Mouse (Mus musculus) embryo, embryonic 10.5 days (tissue): ENCODE data around the gene Adprm.
"Not testable (repeated sequence)": the region's sequence is repeated elsewhere in the genome, so short reads cannot be mapped to it uniquely, and the experiment has no call there.

Experiments used
- DNase-seq: peaks from one replicate; pipeline ENCODE4 v3.0.0-alpha.2; 2015; ENCODE audit warnings: low spot score

Gene Adprm

DNA sequence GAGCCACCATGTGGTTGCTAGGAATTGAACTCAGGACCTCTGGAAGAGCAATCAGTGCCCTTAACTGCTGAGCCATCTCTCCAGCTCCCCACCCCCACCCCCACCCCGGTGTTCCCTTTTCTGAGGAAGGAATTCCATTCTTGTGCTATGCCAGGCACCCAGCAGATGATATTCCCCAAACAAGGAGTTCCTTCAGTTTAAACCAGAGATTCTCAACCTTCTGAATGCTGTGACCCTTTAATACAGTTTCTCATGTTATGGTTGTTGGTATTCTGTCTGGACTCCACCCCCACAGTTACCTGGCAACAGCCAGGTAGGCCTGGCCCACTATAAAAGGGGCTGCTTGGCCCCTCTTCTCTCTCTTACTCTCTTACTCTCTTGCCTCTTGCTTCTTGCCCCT lies 29.2 kb downstream of the Adprm start:
- DNase-seq: not testable (repeated sequence)

DNA sequence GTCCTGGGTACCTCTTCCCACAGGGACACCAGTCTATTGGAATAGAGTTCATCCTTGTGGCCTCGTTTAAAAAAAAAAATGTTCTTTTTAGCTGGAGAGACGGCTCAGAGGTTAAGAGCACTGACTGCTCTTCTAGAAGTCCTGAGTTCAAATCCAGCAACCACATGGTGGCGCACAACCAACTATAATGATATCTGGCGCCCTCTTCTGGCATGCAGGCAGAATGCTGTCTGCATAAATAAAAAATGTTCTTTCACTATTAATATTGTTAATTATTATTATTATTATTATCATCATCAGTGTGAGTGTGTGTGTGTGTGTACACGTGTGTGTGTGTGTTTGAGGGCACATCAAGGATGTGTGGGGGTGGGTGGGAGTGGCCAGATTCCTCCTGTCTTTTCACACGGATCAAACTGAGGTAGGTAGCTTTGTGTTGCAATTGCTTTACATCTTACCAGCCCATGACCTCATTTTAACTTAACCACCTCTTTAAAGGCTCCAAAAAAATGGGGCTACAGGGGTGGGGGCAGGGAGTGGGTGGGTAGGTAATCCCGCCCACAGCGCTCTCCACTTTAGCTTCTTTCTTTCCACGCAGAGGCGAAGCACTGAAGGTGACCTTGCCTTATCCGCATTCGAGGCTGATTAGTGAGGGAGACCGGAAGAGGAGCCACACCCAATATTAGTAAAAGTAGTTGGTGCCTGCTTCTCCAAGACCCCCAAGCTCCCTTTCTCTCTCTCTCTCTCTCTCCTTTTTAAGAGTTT lies 29.9 kb downstream of the Adprm start:
- no peak for DNase-seq

DNA sequence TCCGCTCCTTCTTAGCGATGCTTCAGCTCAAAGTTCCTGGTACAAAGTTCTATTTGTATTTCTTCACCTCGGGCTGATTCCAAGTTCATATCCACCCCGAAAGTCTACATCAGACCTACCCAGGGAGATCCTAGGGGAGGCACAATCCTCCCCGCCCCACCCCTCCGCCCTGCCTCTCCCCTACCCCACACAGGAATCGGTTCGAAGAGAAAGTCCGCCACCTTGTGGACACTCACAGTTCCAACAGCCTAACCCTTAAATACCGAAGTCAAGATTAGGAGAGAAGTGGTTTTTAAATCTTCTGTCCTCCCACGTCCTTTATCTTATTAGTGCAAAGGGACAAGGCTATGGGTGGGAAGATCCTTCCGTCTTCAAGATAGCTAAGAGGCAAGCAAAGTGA lies 31.4 kb downstream of the Adprm start:
- DNase-seq: peak; percentile 86

DNA sequence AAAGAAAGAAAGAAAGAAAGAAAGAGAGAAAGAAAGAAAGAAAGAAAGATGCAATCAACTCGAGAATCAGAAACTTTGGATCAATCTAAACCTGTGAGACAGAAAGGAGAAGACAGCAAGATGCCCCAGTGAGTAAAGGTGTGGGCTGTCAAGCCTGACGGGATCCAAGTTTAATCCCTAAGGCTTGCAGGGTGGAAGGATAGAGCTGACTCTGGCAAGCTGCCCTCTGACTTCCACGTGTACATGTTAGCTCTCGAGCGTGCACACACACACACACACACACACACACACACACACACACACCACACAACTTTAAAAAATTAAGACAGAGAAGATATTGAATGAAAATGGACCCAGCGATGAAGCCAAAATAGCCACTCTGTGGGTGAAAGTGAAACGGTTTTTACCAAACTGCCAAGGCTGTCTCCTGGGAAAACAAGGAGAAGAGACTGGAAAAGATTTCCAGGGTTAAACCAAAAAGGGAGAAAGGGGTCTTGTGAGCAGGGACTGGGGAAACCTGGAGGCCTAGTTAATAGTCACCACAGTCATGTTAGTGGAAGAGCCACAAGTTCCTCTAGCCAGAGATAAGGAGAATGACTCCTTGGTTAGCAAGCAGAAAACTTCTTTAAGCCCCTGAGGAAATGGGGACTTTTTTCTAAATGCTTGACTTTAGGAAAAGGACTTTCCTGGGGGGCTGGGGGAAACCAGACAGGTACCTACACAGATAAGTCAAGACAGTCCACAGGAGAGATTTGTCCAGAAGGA lies 32.5 kb downstream of the Adprm start:
- no peak for DNase-seq

DNA sequence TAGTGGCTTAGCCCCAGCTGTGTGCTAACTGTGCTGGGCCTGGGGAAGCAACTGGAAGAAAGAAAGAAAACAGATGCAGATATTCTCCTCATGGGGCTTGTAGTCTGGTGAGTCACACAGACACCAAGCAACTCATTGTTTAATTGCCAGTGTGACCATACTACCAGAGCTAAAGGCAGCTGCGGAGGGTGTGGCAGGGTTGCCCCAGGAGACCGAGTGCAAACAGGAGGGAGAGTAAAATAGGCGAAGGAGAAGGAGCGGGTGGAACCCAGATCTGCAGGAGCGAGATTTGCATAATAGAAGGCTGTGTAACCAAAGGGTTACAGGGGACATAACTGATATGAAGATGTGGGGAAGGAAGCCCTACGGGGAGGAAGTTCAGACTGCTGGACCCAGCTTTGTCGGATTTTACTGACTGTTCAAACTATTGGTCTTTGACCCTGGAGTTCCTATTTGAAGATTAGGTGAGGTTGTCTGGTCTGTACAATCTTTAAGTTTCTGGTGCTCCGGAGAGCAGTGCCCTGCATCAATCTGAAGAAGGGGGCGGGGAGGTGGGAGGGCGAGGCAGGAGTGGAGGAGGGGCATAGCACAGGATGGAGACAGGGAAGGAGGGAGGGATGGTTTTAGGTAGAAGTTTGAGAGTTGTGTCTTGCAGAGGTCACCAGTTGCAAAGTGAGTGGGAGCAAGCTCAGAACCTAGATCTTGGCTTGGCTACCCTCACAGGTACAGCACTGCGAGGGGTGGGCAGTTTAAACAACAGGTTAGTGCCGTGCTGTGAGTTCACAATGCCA lies 34.4 kb downstream of the Adprm start:
- DNase-seq: peak; percentile 53

DNA sequence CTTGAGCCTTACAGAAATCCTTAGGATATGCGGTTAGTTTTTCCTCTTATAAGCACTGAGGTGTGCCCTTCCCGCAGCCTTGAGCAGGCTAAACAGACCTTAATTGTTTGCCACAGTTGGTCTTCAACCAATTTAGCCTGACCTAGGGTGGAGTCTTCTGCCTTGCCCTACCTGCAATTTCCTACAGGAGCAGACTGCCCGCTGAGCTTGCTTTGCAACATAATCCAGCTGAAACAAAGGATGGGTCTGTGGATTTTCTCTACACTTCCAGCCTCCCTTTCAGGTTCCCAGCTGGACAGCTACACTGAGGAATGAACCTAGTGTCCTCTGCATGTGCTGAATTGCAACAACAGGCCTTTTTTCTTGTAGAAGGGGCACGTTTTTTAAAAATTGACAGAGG lies 40.8 kb downstream of the Adprm start:
- DNase-seq: no peak

DNA sequence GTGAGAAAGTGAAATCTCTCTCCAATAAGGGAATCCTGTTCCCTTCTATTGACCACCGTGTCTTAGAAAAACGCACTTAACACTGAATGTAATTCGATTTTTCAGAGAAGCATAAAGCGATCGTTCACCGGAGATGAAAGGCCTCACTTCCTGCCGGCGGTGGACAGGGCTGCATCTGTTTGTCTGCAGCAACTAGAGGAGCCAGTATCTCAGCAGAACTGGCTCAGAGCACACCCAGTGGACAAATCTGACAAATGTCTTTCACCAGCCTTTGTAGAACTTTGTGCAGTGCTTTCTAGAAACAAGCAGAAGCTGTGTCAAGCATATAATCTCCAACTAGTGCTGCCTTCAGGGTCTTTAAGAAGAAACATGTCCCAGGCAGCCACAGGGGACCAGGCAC lies 42.0 kb downstream of the Adprm start:
- peak; percentile 66 for DNase-seq

DNA sequence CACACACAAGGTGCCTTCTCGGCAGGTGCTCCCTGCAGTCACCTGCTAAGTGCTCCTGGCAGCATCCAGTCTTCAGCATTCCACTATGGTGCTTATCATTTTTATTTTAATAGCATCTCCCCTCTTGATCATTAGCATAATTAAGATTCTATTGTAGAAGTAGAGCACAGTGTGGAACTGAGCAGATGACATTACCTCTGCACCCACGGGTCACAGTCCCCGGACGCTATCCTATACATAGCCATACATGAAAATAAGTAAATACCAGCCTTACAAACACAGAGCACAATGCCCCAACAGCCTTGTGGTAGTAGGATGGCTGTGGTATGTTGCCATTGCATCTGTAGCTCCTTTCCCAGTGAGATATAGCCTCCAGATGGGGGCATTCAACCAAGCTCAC lies 43.9 kb downstream of the Adprm start:
- no peak for DNase-seq

DNA sequence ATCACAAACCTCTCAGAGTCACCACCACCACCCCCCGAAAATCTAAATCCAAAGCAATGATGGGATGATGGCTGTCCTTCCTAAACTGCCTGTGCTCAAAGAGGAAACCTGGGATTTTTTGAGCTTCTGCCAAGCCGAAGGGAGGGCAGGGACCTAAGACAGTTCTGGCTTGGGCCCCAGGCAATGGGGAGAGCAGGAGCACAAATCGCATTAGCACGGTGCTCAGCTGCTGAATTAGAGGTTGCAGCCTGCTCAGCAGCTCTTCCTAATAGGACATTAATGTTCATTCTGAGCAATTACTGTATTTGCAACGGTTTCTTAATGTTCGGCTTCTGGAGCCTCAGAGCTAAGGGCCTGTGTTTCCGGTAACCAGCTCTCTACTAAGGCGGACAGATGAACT lies 44.4 kb downstream of the Adprm start:
- DNase-seq: no peak

DNA sequence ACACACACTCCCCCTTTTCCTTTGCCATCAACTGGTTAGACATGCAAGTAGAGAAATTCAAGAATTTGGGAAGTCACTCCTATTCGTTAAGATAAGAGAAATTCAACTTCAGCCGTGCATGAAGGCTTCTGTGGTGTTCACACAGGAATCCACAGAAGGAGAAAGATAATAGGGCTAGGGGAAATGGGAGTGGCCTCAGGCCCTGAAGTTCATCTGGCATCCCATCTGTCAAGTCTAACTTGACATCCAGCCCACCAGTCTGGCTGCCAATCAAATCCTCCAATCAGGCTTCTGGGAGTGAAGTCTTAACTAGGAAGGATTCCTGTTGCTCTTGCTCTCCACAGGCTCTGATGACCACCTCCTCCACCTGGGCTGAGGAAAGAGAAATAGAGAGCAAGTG lies 49.5 kb downstream of the Adprm start:
- DNase-seq: no peak

DNA sequence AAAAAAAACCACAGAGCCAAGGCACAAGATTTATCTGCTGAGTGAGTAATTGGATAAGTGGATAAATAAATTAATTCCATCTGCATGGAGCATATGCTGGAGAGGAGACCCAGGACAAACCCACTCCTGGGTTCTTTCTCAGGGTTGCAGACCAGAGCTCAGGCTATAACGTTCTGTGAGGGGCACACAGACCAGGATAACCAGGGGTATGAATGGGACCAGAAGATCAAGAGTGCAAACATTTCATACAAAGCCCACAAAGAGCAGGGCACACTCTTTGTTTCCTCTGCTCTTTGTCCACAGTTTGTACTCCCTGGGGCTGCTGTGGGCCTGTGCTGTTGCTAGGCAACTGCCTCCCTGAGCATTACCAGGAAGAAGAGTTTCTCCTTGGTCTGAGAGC lies 50.7 kb downstream of the Adprm start:
- peak; percentile 72 for DNase-seq

DNA sequence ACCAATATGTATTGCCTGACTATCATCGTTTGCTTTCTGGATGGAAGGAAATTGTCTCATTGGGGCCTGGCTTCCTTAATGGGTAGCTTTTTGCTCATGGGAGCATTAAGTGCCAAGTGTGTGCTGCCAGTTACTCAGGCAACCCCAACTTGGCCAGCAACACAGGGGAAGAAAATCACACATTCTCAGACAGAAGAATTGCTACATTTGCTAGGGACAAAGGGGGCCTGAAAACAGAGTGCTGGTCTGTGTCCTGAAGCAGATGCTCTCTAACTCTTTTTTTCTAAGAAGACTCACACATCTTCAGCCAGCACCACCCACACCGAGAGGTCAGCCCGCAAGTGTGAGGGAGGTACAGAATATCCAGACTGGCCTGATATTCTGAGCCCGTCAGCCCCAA lies 51.7 kb downstream of the Adprm start:
- DNase-seq: no peak

DNA sequence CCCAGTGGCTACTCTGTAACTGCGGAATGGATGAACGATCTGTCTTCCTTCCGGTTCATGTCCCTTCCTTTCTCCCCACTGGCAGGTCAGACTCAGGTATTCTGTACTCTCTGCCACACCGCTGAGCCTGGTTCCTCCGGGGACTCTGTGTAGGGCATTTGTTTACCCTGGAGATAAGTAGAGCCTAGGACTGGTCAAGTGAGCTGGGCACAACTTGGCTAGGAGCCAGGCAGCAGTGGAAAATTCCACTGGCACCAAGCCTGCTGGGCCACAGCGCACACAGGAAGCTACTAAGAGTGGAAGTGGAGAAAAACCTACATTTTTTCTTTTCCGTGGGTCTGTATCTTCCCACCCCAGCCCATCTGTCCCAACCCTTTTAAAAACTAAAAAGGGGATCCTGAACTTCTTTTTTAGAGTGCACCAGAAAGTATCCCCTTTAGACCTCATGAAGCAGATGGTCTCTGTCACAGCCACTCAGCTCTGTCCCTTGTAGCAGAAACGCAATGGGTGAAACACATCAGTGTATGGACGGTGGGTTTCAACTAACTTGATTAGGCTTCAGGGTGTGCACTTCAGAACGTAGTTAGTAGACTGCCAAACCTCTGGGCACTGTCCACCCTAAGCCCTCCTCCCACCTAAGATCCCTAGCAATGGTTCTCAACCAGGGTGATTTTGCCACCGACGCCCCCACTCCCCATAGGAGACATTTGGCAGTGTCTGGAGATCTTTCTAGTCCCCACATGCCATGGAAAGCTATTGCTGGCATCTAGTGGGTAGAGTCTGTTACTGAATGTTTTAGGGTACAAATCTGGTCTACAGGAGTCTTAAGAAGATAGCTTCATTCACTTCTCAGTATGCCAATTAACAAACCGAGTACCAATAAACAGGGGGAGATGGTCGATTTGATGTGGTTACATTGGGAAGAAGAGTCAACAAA lies 53.7 kb downstream of the Adprm start:
- DNase-seq: no peak

DNA sequence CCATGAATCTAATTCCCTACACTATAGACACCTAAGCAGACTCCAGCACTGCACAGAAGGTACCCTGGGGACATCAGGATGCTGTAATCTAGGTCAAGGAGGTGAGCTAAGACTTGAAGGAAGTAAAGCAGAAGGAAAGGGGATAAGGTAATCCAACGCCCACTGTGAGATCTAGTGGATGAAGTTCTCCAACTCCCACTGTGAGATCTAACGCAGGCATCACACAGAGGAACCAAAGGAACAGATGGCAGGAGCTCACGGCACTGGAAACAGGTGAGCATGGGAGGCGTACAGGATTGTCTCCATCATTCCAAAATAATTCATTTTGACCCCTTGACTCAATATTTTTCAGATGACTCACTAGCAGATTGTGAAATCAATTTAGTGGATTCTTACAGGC lies 55.9 kb downstream of the Adprm start:
- DNase-seq: no peak

DNA sequence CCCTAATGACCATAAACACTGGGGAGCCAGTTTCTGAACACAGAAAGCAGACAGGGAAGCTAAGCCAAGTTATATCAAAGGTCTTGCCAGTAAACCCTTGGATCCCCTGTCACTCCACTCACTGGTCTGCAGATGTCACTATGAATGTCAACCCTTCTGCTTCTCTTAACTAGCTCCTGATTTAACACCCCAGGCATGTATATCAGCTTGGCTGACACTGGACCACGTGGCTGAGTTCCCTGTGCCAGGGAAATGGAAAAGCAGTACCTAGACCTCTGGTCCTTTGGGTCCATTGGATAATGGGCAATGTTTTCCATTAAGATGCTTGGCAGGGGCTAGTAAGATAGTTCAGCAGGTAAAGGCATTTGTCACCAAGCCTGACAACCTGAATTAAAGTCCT lies 58.7 kb downstream of the Adprm start:
- DNase-seq: no peak

DNA sequence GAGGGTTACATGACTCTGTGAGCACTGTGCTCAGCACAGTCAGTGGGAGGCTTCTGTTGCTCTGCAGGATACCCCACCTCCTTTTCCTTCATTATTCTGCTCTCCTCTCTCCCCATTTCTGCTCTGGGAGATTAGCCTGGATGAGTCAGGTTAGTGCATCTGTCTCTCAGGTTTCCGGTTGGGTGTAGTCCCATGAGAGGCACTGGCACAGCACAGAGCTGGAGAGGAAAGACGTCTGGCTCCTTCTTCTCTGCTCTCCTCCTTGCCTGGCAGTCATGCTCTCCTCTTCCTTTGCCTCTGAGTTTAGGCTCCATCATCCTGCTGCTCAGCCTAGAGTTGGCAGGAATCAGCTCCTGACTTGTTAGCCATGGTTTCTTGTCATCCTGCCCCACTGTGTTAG lies 60.2 kb downstream of the Adprm start:
- DNase-seq: no peak
